Mouse (Mus musculus) CH12.LX (cell line): Measurements from ENCODE around the gene Mmp17. TPM values are rescaled to one million over a fixed set of nuclear protein-coding genes. Genes with fewer than 3 reads are reported as not detected.

Source experiments
- DNase-seq: peaks from one replicate; pipeline ENCODE4 v3.0.0-alpha.2; 2013; ENCODE audit errors: extremely low read depth
- H3K27ac ChIP-seq: 2 replicates; pipeline ENCODE4 v1.5.1; 2012; ENCODE audit warnings: low read depth, mild to moderate bottlenecking, control low read depth, moderate library complexity; ENCODE audit not compliant: insufficient read depth
- H3K27me3 ChIP-seq: replicated peaks from 2 replicates; pipeline ENCODE3; 2012; ENCODE audit warnings: inconsistent platforms
- H3K36me3 ChIP-seq, 2 experiments: replicated peaks in 1 of 2; 2 replicates each; pipeline versions ENCODE3 to v1.6.1; 2012; ENCODE audit warnings: inconsistent platforms in 1 of 2, low read length in 1 of 2, mild to moderate bottlenecking in 1 of 2, mixed read lengths in 1 of 2, moderate library complexity in 1 of 2; ENCODE audit not compliant: control insufficient read depth in 1 of 2, insufficient read depth in 1 of 2
- H3K4me1 ChIP-seq, 2 experiments: 2 replicates each; pipeline ENCODE4 v1.6.1; 2012; ENCODE audit warnings: inconsistent platforms in 1 of 2, moderate library complexity in 1 of 2; ENCODE audit not compliant: insufficient read depth in 2 of 2, control insufficient read depth in 1 of 2
- H3K4me2 ChIP-seq: 2 replicates; pipeline ENCODE4 v1.6.1; 2012; ENCODE audit warnings: low read depth, mild to moderate bottlenecking, control low read depth; ENCODE audit not compliant: poor library complexity, insufficient read depth, severe bottlenecking
- H3K4me3 ChIP-seq, 3 experiments: fragments of 150-350 bp in 1 of 3; sonication (generic) in 1 of 3; replicated peaks in 1 of 3; 2 replicates each; pipeline versions ENCODE3 to v1.5.1; 2011 to 2012; ENCODE audit warnings: low read depth in 2 of 3, low read length in 2 of 3, mild to moderate bottlenecking in 2 of 3, moderate library complexity in 2 of 3, control low read depth in 1 of 3, improper control_type of control experiment in 1 of 3, inconsistent platforms in 1 of 3, mixed read lengths in 1 of 3; ENCODE audit not compliant: poor library complexity in 1 of 3
- H3K79me2 ChIP-seq: replicated peaks from 2 replicates; pipeline ENCODE4 v1.6.1; 2012; ENCODE audit warnings: mild to moderate bottlenecking, moderate library complexity; ENCODE audit not compliant: control insufficient read depth, poor library complexity, insufficient read depth, severe bottlenecking; ENCODE audit errors: extremely low read depth
- H3K9ac ChIP-seq: 2 replicates; pipeline ENCODE4 v1.6.1; 2012; ENCODE audit warnings: low read depth, mild to moderate bottlenecking, control low read depth, moderate library complexity; ENCODE audit not compliant: insufficient read depth
- H3K9me3 ChIP-seq: replicated peaks from 2 replicates; pipeline ENCODE3; 2012; ENCODE audit warnings: low read length, inconsistent platforms, mixed read lengths
- BHLHE40 ChIP-seq: IDR thresholded peaks from 2 replicates; pipeline ENCODE4 v1.6.1; 2011; ENCODE audit warnings: mild to moderate bottlenecking, low read depth, low read length, improper control_type of control experiment
- CHD1 ChIP-seq: IDR thresholded peaks from 2 replicates; pipeline ENCODE4 v1.6.1; 2012; ENCODE audit warnings: low read depth, low read length, improper control_type of control experiment, inconsistent platforms
- CHD2 ChIP-seq: IDR thresholded peaks from 2 replicates; pipeline ENCODE4 v1.6.1; 2011; ENCODE audit warnings: low read length, improper control_type of control experiment
- CTCF ChIP-seq, 2 experiments: IDR thresholded peaks in 1 of 2; conservative IDR thresholded peaks in 1 of 2; 2 replicates each; pipeline ENCODE4 v1.5.1; 2011 to 2012; ENCODE audit warnings: low read depth in 2 of 2, low read length in 2 of 2, improper control_type of control experiment in 1 of 2, inconsistent platforms in 1 of 2, mild to moderate bottlenecking in 1 of 2, moderate library complexity in 1 of 2
- E2F4 ChIP-seq: IDR thresholded peaks from 2 replicates; pipeline ENCODE4 v1.6.1; 2011; ENCODE audit warnings: low read depth, low read length, improper control_type of control experiment; ENCODE audit not compliant: insufficient replicate concordance
- ELF1 ChIP-seq: IDR thresholded peaks from 2 replicates; pipeline ENCODE4 v1.6.1; 2014; ENCODE audit warnings: low read depth, mild to moderate bottlenecking, inconsistent platforms, low read length, improper control_type of control experiment
- EP300 ChIP-seq: IDR thresholded peaks from 2 replicates; pipeline ENCODE4 v1.6.1; 2011; ENCODE audit warnings: low read length, improper control_type of control experiment
- GABPA ChIP-seq: IDR thresholded peaks from 2 replicates; pipeline ENCODE4 v1.6.1; 2012; ENCODE audit warnings: low read depth, low read length, improper control_type of control experiment, inconsistent platforms; ENCODE audit not compliant: insufficient replicate concordance
- IRF4 ChIP-seq: IDR thresholded peaks from 2 replicates; pipeline ENCODE4 v1.6.1; 2014; ENCODE audit warnings: low read depth, mild to moderate bottlenecking, inconsistent platforms, low read length, improper control_type of control experiment
- JUN ChIP-seq: IDR thresholded peaks from 2 replicates; pipeline ENCODE4 v1.6.1; 2011; ENCODE audit warnings: low read depth, mild to moderate bottlenecking, low read length, improper control_type of control experiment, moderate library complexity; ENCODE audit not compliant: insufficient read depth
- KAT2A ChIP-seq: IDR thresholded peaks from 2 replicates; pipeline ENCODE4 v1.6.1; 2012; ENCODE audit warnings: low read length, improper control_type of control experiment, inconsistent platforms; ENCODE audit not compliant: insufficient replicate concordance
- MAX ChIP-seq: IDR thresholded peaks from 2 replicates; pipeline ENCODE4 v1.6.1; 2011; ENCODE audit warnings: low read length, improper control_type of control experiment
- MEF2A ChIP-seq: IDR thresholded peaks from 2 replicates; pipeline ENCODE4 v1.6.1; 2014; ENCODE audit warnings: low read depth, mild to moderate bottlenecking, inconsistent platforms, low read length, improper control_type of control experiment, borderline replicate concordance
- MXI1 ChIP-seq: IDR thresholded peaks from 2 replicates; pipeline ENCODE4 v1.6.1; 2011; ENCODE audit warnings: mild to moderate bottlenecking, low read depth, low read length, improper control_type of control experiment
- MYC ChIP-seq: IDR thresholded peaks from 2 replicates; pipeline ENCODE4 v1.6.1; 2011; ENCODE audit warnings: low read depth, mild to moderate bottlenecking, improper control_type of control experiment, low read length
- NELFE ChIP-seq: IDR thresholded peaks from 2 replicates; pipeline ENCODE4 v1.6.1; 2011; ENCODE audit warnings: low read depth, low read length, improper control_type of control experiment
- PAX5 ChIP-seq: IDR thresholded peaks from 2 replicates; pipeline ENCODE4 v1.6.1; 2012; ENCODE audit warnings: low read length, inconsistent platforms, mixed read lengths
- POLR2A ChIP-seq: IDR thresholded peaks from 2 replicates; pipeline ENCODE4 v1.6.1; 2011; ENCODE audit warnings: low read depth, mild to moderate bottlenecking, improper control_type of control experiment, low read length
- POLR2AphosphoS2 ChIP-seq: IDR thresholded peaks from 2 replicates; pipeline ENCODE4 v1.6.1; 2011; ENCODE audit warnings: low read depth, low read length, improper control_type of control experiment
- RAD21 ChIP-seq: IDR thresholded peaks from 2 replicates; pipeline ENCODE4 v1.6.1; 2011; ENCODE audit warnings: low read depth, mild to moderate bottlenecking, low read length, improper control_type of control experiment, moderate library complexity
- SIN3A ChIP-seq: IDR thresholded peaks from 2 replicates; pipeline ENCODE4 v1.6.1; 2012; ENCODE audit warnings: low read length, improper control_type of control experiment, inconsistent platforms
- SMC3 ChIP-seq: IDR thresholded peaks from 2 replicates; pipeline ENCODE4 v1.6.1; 2011; ENCODE audit warnings: low read depth, low read length, improper control_type of control experiment
- TBP ChIP-seq: conservative IDR thresholded peaks from 2 replicates; pipeline ENCODE4 v1.6.1; 2011; ENCODE audit warnings: low read depth, low read length, improper control_type of control experiment
- TCF12 ChIP-seq: IDR thresholded peaks from 2 replicates; pipeline ENCODE4 v1.6.1; 2014; ENCODE audit warnings: low read depth, mild to moderate bottlenecking, inconsistent platforms, low read length, improper control_type of control experiment
- UBTF ChIP-seq: IDR thresholded peaks from 2 replicates; pipeline ENCODE4 v1.6.1; 2012; ENCODE audit warnings: low read depth, mild to moderate bottlenecking, inconsistent platforms, low read length, improper control_type of control experiment, moderate library complexity
- USF1 ChIP-seq: IDR thresholded peaks from 2 replicates; pipeline ENCODE4 v1.6.1; 2014; ENCODE audit warnings: low read depth, mild to moderate bottlenecking, inconsistent platforms, low read length, improper control_type of control experiment
- USF2 ChIP-seq: conservative IDR thresholded peaks from 2 replicates; pipeline ENCODE4 v1.6.1; 2011; ENCODE audit warnings: low read depth, low read length, improper control_type of control experiment
- ZKSCAN1 ChIP-seq: IDR thresholded peaks from 2 replicates; pipeline ENCODE4 v1.6.1; 2012; ENCODE audit warnings: low read depth, inconsistent platforms, low read length, improper control_type of control experiment, borderline replicate concordance
- ZMIZ1 ChIP-seq: IDR thresholded peaks from 2 replicates; pipeline ENCODE4 v1.6.1; 2012; ENCODE audit warnings: low read depth, mild to moderate bottlenecking, inconsistent platforms, low read length, improper control_type of control experiment
- dilution Hi-C: fragments of 300-500 bp; cut with MboI; formaldehyde crosslinking; loops from 2 replicates; pipeline ENCODE4 v1.14.3; 2020; ENCODE audit warnings: low sequenced_read_pairs; ENCODE audit not compliant: extremely low pct_unique_long_range_greater_than_20kb, extremely low pct_ligation_motif_present
- in situ Hi-C: fragments of 300-500 bp; cut with MboI; formaldehyde crosslinking; loops from 3 replicates; pipeline ENCODE4 v1.14.3; 2019; ENCODE audit warnings: low sequenced_read_pairs, low pct_ligation_motif_present, low pct_unique_long_range_greater_than_20kb, mixed read lengths
- polyA plus RNA-seq: library from polyadenylated mRNA; unstranded; fragments of >175 nt; gene quantifications from 2 replicates; pipeline ENCODE4 v1.2.1, GENCODE M21; 2012; ENCODE audit warnings: low read depth; ENCODE audit not compliant: insufficient read length
- total RNA-seq, 2 experiments: library from RNA; depleted of rRNA; stranded (reverse); fragments of 300-350 nt in 1 of 2; fragments of >200 nt in 1 of 2; gene quantifications; 2 replicates each; pipeline ENCODE4 v1.2.3; 2012 to 2014

Mmp17 gene
- total and polyA plus RNA-seq, 3 experiments = 0.51 TPM; not detected in 2

GRCm38 (mm10) chr5:129559283-129559682 lies 24.7 kb upstream of the Mmp17 start:
- no peak for DNase-seq
- in situ Hi-C loops (no loop called here), dilution Hi-C loops (no loop called here)
- no peaks in the 10 kb centered on the region for H3K27me3 ChIP-seq
- H3K27ac ChIP-seq = no peak overlapping the region
- H3K9me3 ChIP-seq = no peaks in the 10 kb centered on the region
- H3K4me1 ChIP-seq = no peaks in the 10 kb centered on the region
- no peaks in the 10 kb centered on the region for H3K79me2 ChIP-seq
- H3K9ac ChIP-seq = no peak overlapping the region
- H3K4me3 ChIP-seq = no peak overlapping the region
- H3K4me2 ChIP-seq = no peak overlapping the region
- H3K36me3 ChIP-seq = peaks cover 79 to 97% of the 10 kb centered on the region in 2 experiments
- TF ChIP-seq POLR2AphosphoS2 = no peak
- TF ChIP-seq ZKSCAN1 = no peak
- TF ChIP-seq CHD2 = no peak
- TF ChIP-seq SMC3 = no peak
- TF ChIP-seq TBP = no peak
- no peak for TF ChIP-seq IRF4
- TF ChIP-seq MYC = no peak
- no peak for TF ChIP-seq TCF12
- no peak for TF ChIP-seq ELF1
- TF ChIP-seq MAX = no peak
- no peak for TF ChIP-seq UBTF
- no peak for TF ChIP-seq RAD21
- no peak for TF ChIP-seq JUN
- no peak for TF ChIP-seq ZMIZ1
- no peak for TF ChIP-seq MEF2A
- no peak for TF ChIP-seq USF1
- TF ChIP-seq MXI1 = no peak
- TF ChIP-seq NELFE = no peak
- no peak for TF ChIP-seq BHLHE40
- TF ChIP-seq CHD1 = no peak

GRCm38 (mm10) chr5:129562342-129562741 lies 21.6 kb upstream of the Mmp17 start:
- Histone ChIP-seq H3K79me2 (no peaks in the 10 kb centered on the region), H3K9me3 (no peaks in the 10 kb centered on the region), H3K27ac (no peak overlapping the region), H3K4me3 (no peak overlapping the region), H3K27me3 (no peaks in the 10 kb centered on the region), H3K9ac (no peak overlapping the region), H3K4me1 (no peaks in the 10 kb centered on the region), H3K4me2 (no peak overlapping the region), H3K36me3 (peaks cover 73 to 96% of the 10 kb centered on the region in 2 experiments)
- no peak for TF ChIP-seq MAX
- TF ChIP-seq PAX5 = no peak
- no peak for TF ChIP-seq BHLHE40
- no peak for TF ChIP-seq GABPA
- TF ChIP-seq EP300 = no peak
- no peak for TF ChIP-seq IRF4
- no peak for TF ChIP-seq E2F4
- no peak for TF ChIP-seq ZKSCAN1
- no peak for TF ChIP-seq CTCF (conservative IDR thresholded peaks at IDR 0.05 in 1 of 2, IDR thresholded peaks at IDR 0.05 in 1 of 2; ENCODE audit: low read depth in 2 of 2, low read length in 2 of 2)
- no peak for TF ChIP-seq KAT2A
- no peak for TF ChIP-seq MYC
- TF ChIP-seq SIN3A = no peak
- no peak for TF ChIP-seq TBP
- TF ChIP-seq USF1 = no peak
- no peak for TF ChIP-seq RAD21
- TF ChIP-seq CHD2 = no peak
- TF ChIP-seq USF2 = no peak
- no peak for TF ChIP-seq POLR2A
- TF ChIP-seq ELF1 = no peak
- TF ChIP-seq UBTF = no peak
- DNase-seq = no peak
- in situ Hi-C loops = no loop called here
- dilution Hi-C loops = no loop called here
